Mouse (Mus musculus): ENCODE data around the gene Clec12a.

Gene Clec12a

DNA sequence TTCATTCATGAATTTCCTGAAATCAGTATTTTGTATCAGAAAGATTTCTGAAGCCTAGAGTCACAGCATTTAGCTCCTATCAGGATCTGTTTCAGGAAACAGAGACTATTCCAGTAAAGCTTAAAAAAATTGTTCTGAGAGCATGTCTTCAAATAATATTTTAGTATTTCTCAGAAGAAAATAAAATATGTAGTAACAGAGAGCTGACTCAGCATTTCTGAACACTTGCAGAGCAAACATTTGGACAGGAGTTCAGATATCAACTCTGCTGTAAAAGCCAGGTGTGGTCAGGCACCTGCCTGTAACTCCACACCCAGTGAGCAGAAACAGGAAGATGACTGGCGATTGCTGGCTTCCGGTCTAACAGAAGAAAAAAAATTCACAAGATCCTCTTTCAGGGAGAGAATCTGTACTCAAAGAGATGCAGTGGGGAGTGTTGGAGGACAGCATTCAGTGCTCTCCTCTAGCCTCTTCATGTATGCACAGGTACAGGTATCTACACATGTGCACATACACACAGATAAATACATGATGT lies 32.5 kb downstream of the Clec12a start:
- in situ Hi-C loops (cut with MseI, MboI) = loop anchor here (25.0 kb wide), 1 partner anchor 513 kb away; no protein-coding TSS in a partner anchor

DNA sequence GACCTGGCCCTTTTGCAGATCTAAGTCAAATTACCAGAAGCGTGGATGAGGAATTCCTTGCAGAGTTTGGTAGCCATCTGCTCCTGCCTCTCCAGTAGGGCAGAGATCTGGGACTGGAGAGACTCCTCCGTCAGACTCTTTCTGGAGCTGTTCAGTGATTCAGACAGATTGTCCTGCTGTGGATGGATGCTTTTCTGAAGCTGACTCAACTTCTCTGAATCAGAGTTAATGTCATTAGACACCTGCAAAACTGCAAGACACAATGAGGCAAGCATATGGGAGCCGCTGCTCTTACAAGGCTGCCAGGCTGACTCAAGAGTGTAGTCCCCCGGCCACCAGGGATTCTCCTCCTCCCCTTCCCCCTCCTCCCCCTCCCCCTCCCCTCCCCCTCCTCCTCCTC lies 38.0 kb downstream of the Clec12a start:
- in situ Hi-C loops (cut with MseI, MboI) = no loop called here

DNA sequence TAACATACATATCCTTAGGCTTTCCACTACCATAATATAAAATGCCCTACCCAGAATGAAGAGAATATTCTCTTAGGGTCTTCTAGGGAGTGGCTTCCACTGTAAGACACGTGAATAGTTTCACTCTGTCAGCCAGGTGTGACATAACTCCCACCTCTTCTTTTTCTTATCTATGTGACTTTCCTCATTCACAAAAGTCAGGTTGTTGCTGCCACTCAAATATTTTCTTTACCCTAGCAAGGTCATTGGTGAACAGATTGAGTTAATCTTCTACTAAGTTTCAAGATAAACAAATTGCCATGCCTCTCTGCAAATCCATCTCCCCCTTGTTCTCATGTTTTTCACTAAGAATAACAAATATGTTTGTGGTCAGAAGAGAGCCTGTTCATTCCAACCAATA lies 39.2 kb downstream of the Clec12a start:
- in situ Hi-C loops (cut with MseI, MboI) = no loop called here

DNA sequence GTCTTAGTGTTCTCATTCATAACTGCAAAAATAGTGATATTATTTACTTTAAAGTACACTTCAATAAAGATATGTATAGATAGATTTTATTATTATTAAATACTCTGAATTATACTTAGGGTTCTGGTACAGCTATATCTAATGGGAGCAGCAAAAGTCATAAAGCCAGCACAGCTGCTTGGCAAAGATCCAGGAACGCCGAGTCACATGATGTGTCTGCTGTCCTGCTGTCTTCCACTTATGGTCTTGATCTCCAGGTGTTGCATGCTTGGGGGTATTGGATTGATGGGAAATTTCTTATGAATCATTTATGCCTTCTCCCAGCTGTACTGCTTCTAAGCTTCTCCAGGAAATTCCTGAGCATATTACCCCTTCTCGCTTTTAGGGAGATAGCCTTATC lies 41.0 kb downstream of the Clec12a start:
- in situ Hi-C loops (cut with MseI, MboI) = no loop called here

DNA sequence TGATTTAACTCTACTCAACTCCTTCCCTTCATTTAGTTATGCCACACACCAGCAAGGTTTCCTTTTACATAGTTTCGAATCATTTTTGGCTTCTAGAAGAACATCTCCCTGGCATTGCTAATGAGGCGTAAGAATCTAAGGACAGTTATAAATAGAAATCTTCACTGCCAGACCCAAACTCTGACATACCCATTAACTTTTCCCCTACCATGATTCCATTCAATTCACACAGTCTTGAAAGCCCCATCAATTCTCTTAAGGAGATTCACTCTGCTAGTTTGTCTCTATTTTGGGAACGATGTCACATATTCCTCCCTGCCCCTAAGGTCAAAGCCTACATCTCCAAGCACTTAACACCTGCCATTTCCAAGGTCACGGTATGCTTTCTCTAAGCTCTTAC lies 42.5 kb downstream of the Clec12a start:
- in situ Hi-C loops (cut with MseI, MboI) = no loop called here

DNA sequence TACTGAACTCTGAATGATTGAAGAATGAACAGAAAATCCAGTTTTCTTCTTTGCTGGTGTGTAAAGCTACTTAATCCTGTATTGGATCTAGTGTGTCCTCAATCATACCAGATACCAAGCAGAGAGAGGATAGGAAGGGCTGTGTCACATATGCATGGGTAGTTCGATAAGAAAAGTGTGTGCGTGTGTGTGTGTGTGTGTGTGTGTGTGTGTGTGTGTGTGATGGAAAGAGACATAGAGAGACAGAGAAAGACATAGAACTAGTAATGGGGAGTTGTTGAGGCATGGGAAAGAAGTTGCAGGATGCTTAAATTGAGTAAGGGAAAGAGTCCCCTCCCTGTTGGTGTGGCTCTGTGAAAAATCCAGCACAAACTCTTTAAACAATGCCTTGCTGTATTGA lies 43.3 kb downstream of the Clec12a start, which contains the start of gene Clec12b:
Clec12b (minus strand) TSS at position 101 of the 400 bp plus-strand sequence.
- in situ Hi-C loops (cut with MseI, MboI) = no loop called here

DNA sequence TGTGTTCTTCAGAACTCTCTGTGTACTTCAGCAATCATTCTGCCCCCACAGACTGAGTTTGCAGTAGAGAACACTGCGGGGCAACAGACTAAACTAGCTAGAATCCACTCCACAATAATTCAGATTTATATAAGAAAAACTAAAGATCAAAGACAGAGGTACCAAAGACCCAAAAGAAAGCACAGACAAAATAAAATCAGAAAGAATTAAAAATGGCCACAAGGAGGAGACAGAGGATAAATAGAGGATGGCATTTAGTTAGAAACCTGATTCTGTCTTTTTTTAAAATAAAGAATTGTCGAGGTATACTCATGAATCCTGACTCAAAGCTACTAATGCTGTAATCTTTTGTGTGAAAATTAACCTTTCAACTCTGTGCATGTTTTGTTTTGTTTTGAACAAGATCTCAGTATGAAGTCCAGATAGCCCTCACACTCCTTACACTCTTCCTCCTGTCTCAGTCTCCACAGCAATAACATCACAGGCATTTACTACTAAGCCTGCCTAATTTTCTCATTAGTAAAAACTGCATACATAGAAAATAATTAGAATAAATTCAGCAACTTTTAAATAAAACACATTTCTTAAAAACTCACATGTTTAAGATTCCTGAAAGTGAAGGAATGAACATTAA lies 50.7 kb downstream of the Clec12a start:
- in situ Hi-C loops (cut with MseI, MboI) = no loop called here

DNA sequence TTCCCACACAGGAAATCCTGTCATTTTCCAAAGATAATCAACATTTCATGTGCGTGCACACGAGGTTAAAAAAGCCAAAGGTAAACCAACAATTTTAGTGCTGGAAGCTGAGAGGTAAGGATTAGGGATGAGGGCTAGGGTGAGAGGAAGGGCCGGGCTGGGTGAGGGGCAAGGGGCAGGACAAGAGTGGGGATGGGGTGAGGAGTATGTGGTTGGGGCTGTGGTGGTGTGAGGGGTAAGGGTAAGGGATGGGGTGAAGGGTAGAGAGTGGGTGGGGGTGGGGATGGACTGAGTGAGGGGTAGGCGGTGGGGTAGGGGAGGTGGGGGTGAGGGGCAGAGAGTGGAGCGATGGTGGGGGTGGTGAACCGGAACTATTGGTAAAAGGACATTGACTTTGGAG lies 51.2 kb downstream of the Clec12a start:
- in situ Hi-C loops (cut with MseI, MboI) = no loop called here

DNA sequence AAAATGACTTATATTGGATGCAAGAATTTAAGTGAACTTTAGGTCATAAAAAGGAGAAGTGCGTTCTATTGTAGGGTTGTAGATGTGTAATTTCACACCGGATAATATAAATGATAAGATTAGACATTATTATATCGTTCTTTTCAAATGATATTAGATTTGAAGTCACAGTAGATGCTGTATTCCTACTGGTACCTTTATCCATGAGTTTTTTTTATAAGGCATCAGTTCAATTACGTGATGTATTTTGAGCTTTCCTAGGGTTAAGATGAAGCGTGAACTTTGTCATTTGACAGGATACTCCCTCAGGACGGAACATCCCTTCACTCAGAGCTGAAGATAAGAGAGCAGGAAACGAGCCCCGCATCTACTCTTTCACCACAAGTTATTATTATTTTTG lies 54.5 kb downstream of the Clec12a start, which contains the start of gene Clec1b:
Clec1b (plus strand) TSS at position 301 of the 400 bp plus-strand sequence.
- in situ Hi-C loops (cut with MseI, MboI) = loop anchor here in 1 of 2 experiments (5.0 kb wide), 1 partner anchor 80 kb away; no protein-coding TSS in a partner anchor

DNA sequence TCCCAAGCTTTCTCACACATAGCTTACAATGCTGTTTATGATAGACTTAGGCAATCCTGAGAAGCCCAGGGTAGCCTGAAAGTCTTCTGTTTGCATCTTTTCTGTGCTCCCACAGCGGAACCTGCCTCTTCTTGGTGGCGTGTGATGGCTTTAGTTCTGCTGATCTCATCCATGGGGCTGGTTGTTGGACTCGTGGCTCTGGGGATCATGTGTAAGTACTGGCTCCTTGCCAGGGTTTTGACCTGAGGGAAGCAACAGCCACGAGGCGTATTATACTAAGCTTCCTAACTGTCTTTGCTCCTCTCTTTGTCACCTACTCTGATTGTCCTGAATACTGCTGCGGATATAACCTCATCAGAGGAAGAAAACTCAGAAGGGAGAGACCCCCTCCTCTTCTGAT lies 57.5 kb downstream of the Clec12a start:
- in situ Hi-C loops (cut with MseI, MboI) = loop anchor here in 1 of 2 experiments (5.0 kb wide), 1 partner anchor 77 kb away; no protein-coding TSS in a partner anchor

DNA sequence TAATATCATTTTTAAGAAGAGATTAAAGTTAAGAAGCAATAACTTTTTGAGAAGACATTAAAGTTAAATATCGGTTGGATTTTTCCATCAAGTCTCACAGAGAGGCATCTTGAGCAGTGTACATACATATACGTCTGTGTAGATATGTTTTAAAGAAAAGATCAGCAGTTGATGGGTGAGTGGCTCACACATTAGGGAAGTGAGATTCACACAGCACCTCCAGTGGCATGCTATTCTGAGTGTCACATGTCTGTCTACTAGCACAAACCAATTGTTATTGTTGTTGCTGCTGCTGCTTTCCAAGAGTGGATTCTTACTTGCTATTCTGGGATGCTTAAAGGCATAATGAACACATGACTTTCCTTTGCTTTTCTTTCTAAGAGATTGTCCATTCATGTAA lies 59.9 kb downstream of the Clec12a start:
- in situ Hi-C loops (cut with MseI, MboI) = no loop called here

DNA sequence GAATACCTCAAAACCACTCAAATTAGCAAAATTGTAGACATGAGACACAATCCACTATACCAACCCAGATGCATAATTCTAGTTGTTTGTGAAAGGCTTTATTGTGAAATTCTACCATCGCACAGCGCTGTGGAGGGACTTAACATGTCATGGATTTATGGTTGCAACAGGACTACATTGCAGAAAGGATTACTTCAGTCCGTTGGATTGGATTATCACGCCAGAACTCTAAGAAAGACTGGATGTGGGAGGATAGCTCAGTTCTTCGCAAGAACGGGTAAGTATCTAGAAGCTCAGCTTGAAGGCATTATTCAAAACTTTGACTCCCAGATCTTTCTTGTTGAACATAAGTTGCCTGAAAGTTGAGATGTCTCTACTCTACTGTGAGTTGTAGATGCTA lies 60.9 kb downstream of the Clec12a start:
- in situ Hi-C loops (cut with MseI, MboI) = no loop called here

DNA sequence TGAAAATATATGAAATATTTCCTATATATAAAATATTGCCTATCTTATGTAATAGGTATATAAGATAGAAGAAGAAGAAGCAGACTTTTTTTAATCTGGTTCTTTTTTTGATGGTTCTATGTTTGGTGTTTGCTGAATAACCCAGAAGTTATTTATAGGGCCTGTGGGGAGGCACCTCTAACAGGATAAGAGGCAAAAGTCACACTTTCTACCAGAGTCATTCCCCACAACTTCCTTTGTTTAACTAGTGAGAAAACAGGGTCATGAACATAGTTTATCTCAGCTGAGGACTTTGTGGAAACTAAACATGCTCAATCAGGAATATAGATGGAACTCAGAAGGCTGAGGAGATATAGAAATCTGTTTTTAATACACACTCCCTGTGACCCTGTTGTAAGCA lies 63.5 kb downstream of the Clec12a start:
- in situ Hi-C loops (cut with MseI, MboI) = no loop called here

DNA sequence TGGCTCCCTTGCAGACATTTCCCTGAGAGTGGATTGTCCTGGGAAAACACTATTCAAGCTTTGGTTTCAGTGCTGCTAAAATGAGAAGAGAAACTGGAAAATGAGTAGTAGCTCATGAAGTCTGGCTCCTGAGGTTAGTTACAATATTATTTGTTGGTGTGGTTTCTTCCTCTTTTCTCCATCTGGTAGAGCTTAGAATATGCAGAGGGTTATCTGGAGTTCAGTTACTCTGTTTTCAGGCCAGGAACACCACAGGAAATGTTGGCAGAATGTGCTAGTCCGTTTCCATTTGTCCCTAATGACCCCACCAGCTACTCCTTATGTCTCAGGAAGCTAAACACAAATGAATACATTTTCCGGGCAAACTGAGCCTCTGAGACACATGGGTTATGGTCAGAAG lies 64.8 kb downstream of the Clec12a start:
- in situ Hi-C loops (cut with MseI, MboI) = no loop called here

DNA sequence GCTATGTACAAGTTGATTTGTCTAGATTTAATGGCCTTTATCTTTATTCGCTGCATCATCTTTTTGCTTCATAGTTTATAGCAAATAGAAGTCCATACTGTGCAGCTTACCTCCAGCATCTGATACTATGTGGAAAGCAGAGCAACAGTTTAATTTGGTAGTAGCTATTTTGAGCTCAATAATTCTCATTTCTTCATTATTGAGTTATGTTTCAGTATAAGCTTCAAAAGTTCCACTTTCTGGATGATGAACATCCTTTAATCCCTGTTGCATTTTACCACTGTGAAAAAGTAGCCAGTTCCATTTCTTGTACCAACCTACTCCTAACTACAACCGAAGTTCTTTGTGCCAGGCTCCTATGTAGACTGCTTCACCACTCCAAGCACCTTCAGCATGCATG lies 66.1 kb downstream of the Clec12a start, which contains the start of gene Clec9a:
Clec9a (plus strand) TSS at position 301 of the 400 bp plus-strand sequence.
- in situ Hi-C loops (cut with MseI, MboI) = no loop called here

DNA sequence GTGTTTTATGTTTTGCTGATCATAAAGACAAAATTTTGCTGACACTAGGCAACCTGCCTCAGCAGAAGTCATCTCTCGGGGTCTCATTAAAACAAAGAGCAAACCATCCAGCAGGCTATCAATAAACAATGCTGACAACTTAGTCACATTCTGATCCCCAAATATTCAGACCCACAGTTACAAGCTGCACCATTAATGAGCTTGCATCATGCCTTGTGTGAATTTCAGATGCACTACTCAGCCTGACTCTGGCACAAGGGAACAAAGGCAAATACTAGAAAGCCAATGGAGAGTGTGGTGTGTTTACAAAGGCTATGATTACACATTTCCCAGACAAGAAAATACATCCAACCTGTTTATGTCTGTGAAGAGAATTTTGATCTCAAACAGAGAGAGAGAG lies 71.7 kb downstream of the Clec12a start:
- in situ Hi-C loops (cut with MseI, MboI) = no loop called here

Data from mouse trophoblast stem cell (cell line).